Mouse (Mus musculus) ES-Bruce4 (cell line): ENCODE measurements around the gene Krtap6-5. TPM values are rescaled to one million over a fixed set of nuclear protein-coding genes. Genes with fewer than 3 reads are reported as not detected.

ENCODE experiments used
- H3K27ac ChIP-seq: 2 replicates; pipeline ENCODE4 v1.5.1; 2012; ENCODE audit warnings: low read length, inconsistent platforms; ENCODE audit not compliant: insufficient read depth
- H3K27me3 ChIP-seq: 2 replicates; pipeline ENCODE4 v1.6.1; 2012; ENCODE audit warnings: mild to moderate bottlenecking, low read length, inconsistent platforms; ENCODE audit not compliant: control insufficient read depth, poor library complexity, insufficient read depth, severe bottlenecking
- H3K36me3 ChIP-seq: 2 replicates; pipeline ENCODE4 v1.6.1; 2012; ENCODE audit warnings: inconsistent platforms, mild to moderate bottlenecking, low read length, moderate library complexity; ENCODE audit not compliant: control insufficient read depth, poor library complexity, insufficient read depth, severe bottlenecking
- H3K4me1 ChIP-seq: one replicate; pipeline ENCODE4 v1.8.1; 2011; ENCODE audit warnings: low read length; ENCODE audit not compliant: control insufficient read depth, insufficient read depth
- H3K4me3 ChIP-seq: 2 replicates; pipeline ENCODE4 v1.5.1; 2011; ENCODE audit warnings: low read depth, mild to moderate bottlenecking, low read length
- H3K9ac ChIP-seq: 2 replicates; pipeline ENCODE4 v1.6.1; 2012; ENCODE audit warnings: low read depth, mild to moderate bottlenecking, inconsistent platforms; ENCODE audit not compliant: poor library complexity, severe bottlenecking
- H3K9me3 ChIP-seq: replicated peaks from 2 replicates; pipeline ENCODE4 v1.6.1; 2012; ENCODE audit warnings: mild to moderate bottlenecking, low read length, inconsistent platforms; ENCODE audit not compliant: control insufficient read depth, poor library complexity, insufficient read depth, severe bottlenecking
- CTCF ChIP-seq: IDR thresholded peaks from one replicate; pipeline ENCODE4 v1.8.1; 2011; ENCODE audit warnings: low read depth, low read length
- EP300 ChIP-seq: IDR thresholded peaks from 2 replicates; pipeline ENCODE4 v1.6.1; 2011; ENCODE audit warnings: low read depth, low read length; ENCODE audit not compliant: insufficient read depth
- POLR2A ChIP-seq: IDR thresholded peaks from one replicate; pipeline ENCODE4 v1.8.1; 2011; ENCODE audit warnings: low read length; ENCODE audit not compliant: insufficient read depth
- polyA plus RNA-seq: library from polyadenylated mRNA; stranded (reverse); fragments of >200 nt; gene quantifications from 2 replicates; pipeline ENCODE4 v1.2.4, GENCODE M21; 2011; ENCODE audit warnings: low read depth; ENCODE audit not compliant: missing spikeins, insufficient read depth, insufficient read length

Gene Krtap6-5
- polyA plus RNA-seq, 1 experiment: not detected

- no peaks in the 10 kb centered on the region for H3K36me3 ChIP-seq
- no peaks in the 10 kb centered on the region for H3K9me3 ChIP-seq
- H3K4me1 ChIP-seq: no peaks in the 10 kb centered on the region
- H3K9ac ChIP-seq: no peak within 1 kb of the TSS
- no peak within 1 kb of the TSS for H3K4me3 ChIP-seq
- H3K27me3 ChIP-seq: no peaks in the 10 kb centered on the region
- no peak within 1 kb of the TSS for H3K27ac ChIP-seq
- no peak for TF ChIP-seq POLR2A
- no peak for TF ChIP-seq CTCF
- no peak for TF ChIP-seq EP300
Observed at GRCm38 (mm10) chr16:89010659-89011058, 37.0 kb downstream of the Krtap6-5 start, which contains the start of gene Krtap22-2. Gene Krtap22-2, minus strand, starts transcription at chr16:89010759.

Other genes starting within 250 kb of the Krtap6-5 start
- gene Gm20741, start 235.7 kb downstream of the Krtap6-5 start, polyA plus RNA-seq: not detected in 2 replicates
- gene Krtap15, start 227.7 kb downstream of the Krtap6-5 start, polyA plus RNA-seq: not detected in 2 replicates
- gene Krtap14, start 221.7 kb downstream of the Krtap6-5 start, polyA plus RNA-seq: not detected in 2 replicates
- gene Krtap19-1, start 178.5 kb downstream of the Krtap6-5 start, polyA plus RNA-seq: not detected in 2 replicates
- not detected in 2 replicates for gene Krtap19-2, start 173.6 kb downstream of the Krtap6-5 start, polyA plus RNA-seq
- gene Krtap19-3, start 169.8 kb downstream of the Krtap6-5 start, polyA plus RNA-seq: not detected in 2 replicates
- gene Krtap19-4, start 162.8 kb downstream of the Krtap6-5 start, polyA plus RNA-seq: not detected in 2 replicates
- gene Krtap19-5, start 151.4 kb downstream of the Krtap6-5 start, polyA plus RNA-seq: not detected in 2 replicates
- not detected in 2 replicates for gene Krtap19-9b, start 115.6 kb downstream of the Krtap6-5 start, polyA plus RNA-seq
- gene Krtap16-3, start 85.0 kb downstream of the Krtap6-5 start, polyA plus RNA-seq: not detected in 2 replicates
- gene Krtap22-2, start 37.1 kb downstream of the Krtap6-5 start, polyA plus RNA-seq: not detected in 2 replicates
- not detected in 2 replicates for gene Gm10229, start 32.6 kb downstream of the Krtap6-5 start, polyA plus RNA-seq
- not detected in 2 replicates for gene Krtap6-1, start 16.2 kb downstream of the Krtap6-5 start, polyA plus RNA-seq
- gene Gm10228, start 6.4 kb downstream of the Krtap6-5 start, polyA plus RNA-seq: not detected in 2 replicates
- not detected in 2 replicates for gene 1110025L11Rik, start 16.1 kb upstream of the Krtap6-5 start, polyA plus RNA-seq
- not detected in 2 replicates for gene Krtap6-3, start 36.1 kb upstream of the Krtap6-5 start, polyA plus RNA-seq
- not detected in 2 replicates for gene Gm6358, start 93.0 kb upstream of the Krtap6-5 start, polyA plus RNA-seq
- gene Gm10061, start 103.2 kb upstream of the Krtap6-5 start, polyA plus RNA-seq: not detected in 2 replicates
- not detected in 2 replicates for gene Gm9789, start 110.1 kb upstream of the Krtap6-5 start, polyA plus RNA-seq
- gene Gm7735, start 121.6 kb upstream of the Krtap6-5 start, polyA plus RNA-seq: not detected in 2 replicates
- not detected in 2 replicates for gene 1110057P08Rik, start 126.9 kb upstream of the Krtap6-5 start, polyA plus RNA-seq
- gene Krtap20-2, start 158.0 kb upstream of the Krtap6-5 start, polyA plus RNA-seq: not detected in 2 replicates